Mouse (Mus musculus) MEL (cell line): ENCODE measurements at regions not wholly inside any gene's neighbourhood (a gene's known extent, or its start where the extent isn't known, plus 50 kb on each side); places are given as distances from the start of the nearest gene placed in this dataset.

ENCODE experiments used
- DNase-seq: peaks from one replicate; pipeline ENCODE4 v3.0.0; 2011; ENCODE audit warnings: low read depth, low spot score
- H3K27ac ChIP-seq: 2 replicates; pipeline ENCODE4 v1.5.1; 2012; ENCODE audit warnings: low read depth, mild to moderate bottlenecking, control low read depth, low read length, moderate library complexity; ENCODE audit not compliant: control insufficient read depth
- H3K27me3 ChIP-seq, 2 experiments: fragments of 150-350 bp in 1 of 2; sonication (generic) in 1 of 2; 2 replicates each; pipeline ENCODE4 v1.6.1; 2012; ENCODE audit warnings: low read length in 2 of 2, mild to moderate bottlenecking in 2 of 2, improper control_type of control experiment in 1 of 2, moderate library complexity in 1 of 2; ENCODE audit not compliant: insufficient read depth in 2 of 2, control insufficient read depth in 1 of 2
- H3K36me3 ChIP-seq, 2 experiments: 2 replicates each; pipeline ENCODE4 v1.6.1; 2012 to 2014; ENCODE audit warnings: low read length in 2 of 2, improper control_type of control experiment in 1 of 2, inconsistent platforms in 1 of 2, mild to moderate bottlenecking in 1 of 2; ENCODE audit not compliant: insufficient read depth in 2 of 2, control insufficient read depth in 1 of 2
- H3K4me1 ChIP-seq, 2 experiments: fragments of 150-350 bp in 1 of 2; sonication (generic) in 1 of 2; 2 replicates each; pipeline ENCODE4 v1.6.1; 2012; ENCODE audit warnings: low read length in 2 of 2, improper control_type of control experiment in 1 of 2, mild to moderate bottlenecking in 1 of 2; ENCODE audit not compliant: insufficient read depth in 2 of 2, control insufficient read depth in 1 of 2
- H3K4me3 ChIP-seq, 2 experiments: fragments of 150-350 bp in 1 of 2; sonication (generic) in 1 of 2; 2 replicates each; pipeline ENCODE4 v1.5.1; 2012; ENCODE audit warnings: low read depth in 2 of 2, low read length in 2 of 2, mild to moderate bottlenecking in 2 of 2, moderate library complexity in 2 of 2, control low read depth in 1 of 2, improper control_type of control experiment in 1 of 2; ENCODE audit not compliant: control insufficient read depth in 1 of 2, insufficient read depth in 1 of 2
- H3K79me2 ChIP-seq: 2 replicates; pipeline ENCODE4 v1.6.1; 2012; ENCODE audit warnings: mild to moderate bottlenecking, low read length, moderate library complexity; ENCODE audit not compliant: control insufficient read depth, poor library complexity, insufficient read depth
- H3K9ac ChIP-seq: 2 replicates; pipeline ENCODE4 v1.6.1; 2012; ENCODE audit warnings: low read depth, mild to moderate bottlenecking, control low read depth, low read length, moderate library complexity; ENCODE audit not compliant: control insufficient read depth, poor library complexity, severe bottlenecking
- H3K9me3 ChIP-seq: fragments of 150-350 bp; sonication (generic); replicated peaks from 2 replicates; pipeline ENCODE4 v1.6.1; 2012; ENCODE audit warnings: mild to moderate bottlenecking, low read length, improper control_type of control experiment, moderate library complexity; ENCODE audit not compliant: insufficient read depth
- BHLHE40 ChIP-seq: IDR thresholded peaks from 2 replicates; pipeline ENCODE4 v1.6.1; 2012; ENCODE audit warnings: low read depth, mild to moderate bottlenecking, inconsistent platforms, low read length, improper control_type of control experiment, borderline replicate concordance
- CHD1 ChIP-seq: IDR thresholded peaks from 2 replicates; pipeline ENCODE4 v1.6.1; 2012; ENCODE audit warnings: low read depth, mild to moderate bottlenecking, inconsistent platforms, low read length, improper control_type of control experiment
- CHD2 ChIP-seq: IDR thresholded peaks from 2 replicates; pipeline ENCODE4 v1.6.1; 2011; ENCODE audit warnings: low read length, improper control_type of control experiment
- CTCF ChIP-seq, 3 experiments: IDR thresholded peaks in 2 of 3; conservative IDR thresholded peaks in 1 of 3; 2 replicates each; pipeline ENCODE4 v1.5.1; 2011 to 2012; ENCODE audit warnings: low read length in 3 of 3, low read depth in 2 of 3, mild to moderate bottlenecking in 2 of 3, improper control_type of control experiment in 1 of 3, inconsistent platforms in 1 of 3, mixed read lengths in 1 of 3, moderate library complexity in 1 of 3; ENCODE audit not compliant: control insufficient read depth in 1 of 3, insufficient read depth in 1 of 3, poor library complexity in 1 of 3, severe bottlenecking in 1 of 3
- E2F4 ChIP-seq: IDR thresholded peaks from 2 replicates; pipeline ENCODE4 v1.6.1; 2011; ENCODE audit warnings: low read depth, low read length, improper control_type of control experiment, borderline replicate concordance
- ELF1 ChIP-seq: IDR thresholded peaks from 2 replicates; pipeline ENCODE4 v1.6.1; 2014; ENCODE audit warnings: low read depth, mild to moderate bottlenecking, inconsistent platforms, low read length, improper control_type of control experiment, moderate library complexity
- EP300 ChIP-seq, 2 experiments: IDR thresholded peaks; 2 replicates each; pipeline ENCODE4 v1.6.1; 2011; ENCODE audit warnings: improper control_type of control experiment in 2 of 2, low read length in 2 of 2, low read depth in 1 of 2, mild to moderate bottlenecking in 1 of 2
- GABPA ChIP-seq: IDR thresholded peaks from 2 replicates; pipeline ENCODE4 v1.6.1; 2012; ENCODE audit warnings: low read depth, mild to moderate bottlenecking, inconsistent platforms, low read length, improper control_type of control experiment, moderate library complexity
- JUND ChIP-seq: IDR thresholded peaks from 2 replicates; pipeline ENCODE4 v1.6.1; 2011; ENCODE audit warnings: low read depth, mild to moderate bottlenecking, improper control_type of control experiment, low read length
- KAT2A ChIP-seq: conservative IDR thresholded peaks from 2 replicates; pipeline ENCODE4 v1.6.1; 2012; ENCODE audit warnings: low read depth, low read length, improper control_type of control experiment, inconsistent platforms
- MAFK ChIP-seq: IDR thresholded peaks from 2 replicates; pipeline ENCODE4 v1.6.1; 2011; ENCODE audit warnings: low read depth, mild to moderate bottlenecking, low read length, improper control_type of control experiment, borderline replicate concordance
- MAZ ChIP-seq: IDR thresholded peaks from 2 replicates; pipeline ENCODE4 v1.6.1; 2012; ENCODE audit warnings: low read depth, mild to moderate bottlenecking, inconsistent platforms, low read length, improper control_type of control experiment
- MXI1 ChIP-seq: IDR thresholded peaks from 2 replicates; pipeline ENCODE4 v1.6.1; 2011; ENCODE audit warnings: mild to moderate bottlenecking, low read depth, low read length, improper control_type of control experiment
- NELFE ChIP-seq: IDR thresholded peaks from 2 replicates; pipeline ENCODE4 v1.6.1; 2011; ENCODE audit warnings: low read depth, low read length, improper control_type of control experiment
- POLR2AphosphoS2 ChIP-seq: IDR thresholded peaks from 2 replicates; pipeline ENCODE4 v1.6.1; 2011; ENCODE audit warnings: low read length, improper control_type of control experiment
- RAD21 ChIP-seq: IDR thresholded peaks from 2 replicates; pipeline ENCODE4 v1.6.1; 2011; ENCODE audit warnings: mild to moderate bottlenecking, low read depth, low read length, improper control_type of control experiment
- SIN3A ChIP-seq: IDR thresholded peaks from 2 replicates; pipeline ENCODE4 v1.6.1; 2012; ENCODE audit warnings: low read length, improper control_type of control experiment, inconsistent platforms
- TBP ChIP-seq: IDR thresholded peaks from 2 replicates; pipeline ENCODE4 v1.8.0; 2011; ENCODE audit warnings: low read depth, low read length, improper control_type of control experiment
- USF1 ChIP-seq: IDR thresholded peaks from 2 replicates; pipeline ENCODE4 v1.6.1; 2014; ENCODE audit warnings: low read depth, mild to moderate bottlenecking, inconsistent platforms, low read length, improper control_type of control experiment, moderate library complexity
- USF2 ChIP-seq, 2 experiments: IDR thresholded peaks; 2 replicates each; pipeline ENCODE4 v1.6.1; 2011 to 2012; ENCODE audit warnings: improper control_type of control experiment in 2 of 2, low read length in 2 of 2, borderline replicate concordance in 1 of 2, inconsistent platforms in 1 of 2, low read depth in 1 of 2, mild to moderate bottlenecking in 1 of 2; ENCODE audit not compliant: insufficient read depth in 1 of 2
- ZC3H11A ChIP-seq: IDR thresholded peaks from 2 replicates; pipeline ENCODE4 v1.6.1; 2012; ENCODE audit warnings: low read depth, mild to moderate bottlenecking, inconsistent platforms, low read length, improper control_type of control experiment
- ZKSCAN1 ChIP-seq: IDR thresholded peaks from 2 replicates; pipeline ENCODE4 v1.6.1; 2012; ENCODE audit warnings: low read depth, mild to moderate bottlenecking, inconsistent platforms, low read length, improper control_type of control experiment, moderate library complexity
- ZMIZ1 ChIP-seq: IDR thresholded peaks from 2 replicates; pipeline ENCODE4 v1.6.1; 2012; ENCODE audit warnings: low read depth, mild to moderate bottlenecking, inconsistent platforms, low read length, improper control_type of control experiment, moderate library complexity
- ZNF384 ChIP-seq: IDR thresholded peaks from 2 replicates; pipeline ENCODE4 v1.6.1; 2012; ENCODE audit warnings: low read depth, mild to moderate bottlenecking, inconsistent platforms, low read length, improper control_type of control experiment

DNA sequence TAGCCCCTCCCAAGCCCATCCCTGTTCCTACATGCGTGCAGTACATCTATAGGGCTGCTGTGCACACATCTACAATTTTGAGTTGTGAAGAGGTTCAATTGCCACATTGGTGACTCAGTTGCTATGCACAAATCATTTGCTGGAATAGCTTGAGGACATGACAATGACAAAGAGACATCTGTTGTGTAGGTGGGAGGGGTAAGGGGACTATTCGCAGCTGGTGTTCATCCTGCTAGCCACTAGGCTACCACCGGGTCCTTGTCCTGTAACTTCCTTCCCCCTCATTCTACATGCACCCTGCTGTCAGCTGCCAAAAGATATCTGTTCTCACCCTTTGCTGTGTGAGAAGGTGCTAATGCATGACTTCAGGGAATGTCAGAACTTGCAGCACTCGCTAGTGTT, 1117.7 kb upstream of the Arrdc3 start:
- no peak overlapping the region for H3K4me3 ChIP-seq
- no peaks in the 10 kb centered on the region for H3K79me2 ChIP-seq
- DNase-seq: no peak
- H3K4me1 ChIP-seq: no peaks in the 10 kb centered on the region
- no peak overlapping the region for H3K27ac ChIP-seq
- TF ChIP-seq ZNF384 (no peak), RAD21 (no peak), ELF1 (no peak), MXI1 (no peak), KAT2A (no peak), ZC3H11A (no peak), SIN3A (no peak), CHD2 (no peak), E2F4 (no peak), MAFK (no peak), ZKSCAN1 (no peak), JUND (no peak), CHD1 (no peak), TBP (no peak), BHLHE40 (no peak), NELFE (no peak), GABPA (no peak), MAZ (no peak), CTCF (IDR thresholded peaks at IDR 0.05 in 2 of 3, conservative IDR thresholded peaks at IDR 0.05 in 1 of 3; ENCODE audit: control insufficient read depth in 1 of 3, insufficient read depth in 1 of 3, low read depth in 2 of 3, low read length in 3 of 3, poor library complexity in 1 of 3, severe bottlenecking in 1 of 3) (no peak), EP300 (IDR thresholded peaks at IDR 0.05; ENCODE audit: low read depth in 1 of 2, low read length in 2 of 2) (no peak)
- TF ChIP-seq, all 39 proteins: peak for 0
- Histone ChIP-seq H3K9me3 (no peaks in the 10 kb centered on the region), H3K36me3 (no peaks in the 10 kb centered on the region), H3K27me3 (no peaks in the 10 kb centered on the region), H3K9ac (no peak overlapping the region)

DNA sequence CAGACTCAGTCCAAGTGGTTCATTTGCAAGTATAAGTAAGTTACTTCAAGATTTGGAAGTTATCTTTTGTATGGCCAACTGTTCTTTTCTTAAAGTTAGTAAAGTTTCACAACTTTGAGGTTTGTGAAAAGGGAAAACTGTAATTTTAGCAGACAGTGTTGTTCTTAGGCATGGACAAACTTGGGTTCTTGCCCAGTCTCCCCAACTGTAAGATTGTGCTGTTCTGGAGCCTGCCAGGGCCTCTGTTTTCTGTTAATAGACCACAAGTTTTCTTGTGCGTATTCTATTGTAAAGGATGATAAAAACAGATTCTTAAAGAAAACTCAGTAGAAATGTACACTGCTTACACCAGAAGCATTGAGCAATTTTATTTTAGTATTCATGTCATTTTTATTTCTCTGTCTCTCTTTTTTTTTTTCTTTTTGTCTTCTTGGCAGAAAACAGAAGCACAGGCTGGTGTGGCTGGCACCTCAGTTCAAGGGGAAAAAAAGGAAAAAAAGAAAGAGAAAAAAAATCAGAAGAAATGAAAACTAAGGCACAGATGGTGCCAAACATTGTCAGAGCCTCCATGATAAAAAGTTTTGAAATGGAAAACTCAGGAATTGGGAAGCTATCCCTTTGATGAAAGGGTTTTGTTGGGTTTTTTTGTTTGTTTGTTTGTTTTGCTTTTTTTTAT, 1098.1 kb upstream of the Arrdc3 start:
- H3K4me3 ChIP-seq: no peak overlapping the region

More for the DNA sequence above, 1098.1 kb upstream of the Arrdc3 start:
- H3K27me3 ChIP-seq: no peaks in the 10 kb centered on the region
- no peak for DNase-seq
- no peak overlapping the region for H3K27ac ChIP-seq
- no peak overlapping the region for H3K9ac ChIP-seq
- no peaks in the 10 kb centered on the region for H3K36me3 ChIP-seq
- H3K4me1 ChIP-seq: no peaks in the 10 kb centered on the region
- H3K9me3 ChIP-seq: no peaks in the 10 kb centered on the region
- H3K79me2 ChIP-seq: no peaks in the 10 kb centered on the region
- TF ChIP-seq GABPA (no peak), ZMIZ1 (no peak), MAZ (no peak), USF2 (IDR thresholded peaks at IDR 0.05; ENCODE audit: borderline replicate concordance in 1 of 2, insufficient read depth in 1 of 2, low read depth in 1 of 2, low read length in 2 of 2) (no peak), MAFK (no peak), CHD1 (no peak), POLR2AphosphoS2 (no peak), USF1 (no peak), TBP (no peak), CTCF (IDR thresholded peaks at IDR 0.05 in 2 of 3, conservative IDR thresholded peaks at IDR 0.05 in 1 of 3; ENCODE audit: control insufficient read depth in 1 of 3, insufficient read depth in 1 of 3, low read depth in 2 of 3, low read length in 3 of 3, poor library complexity in 1 of 3, severe bottlenecking in 1 of 3) (no peak)
